Mouse (Mus musculus): Measurements from ENCODE around the gene Pon2.

Pon2 gene

GRCm38 (mm10) chr6:5298092-5298554, at the start of gene Pon2:
Gene Pon2, minus strand, starts transcription at chr6:5298455.
- 2% methylated on average over 47 of the region's 47 CpGs for WGBS

- WGBS, result 59% methylated on average over 6 of the region's 6 CpGs
Measured at GRCm38 (mm10) chr6:5344255-5344654, 46.0 kb upstream of the Pon2 start.

- WGBS, result 90% methylated on average over 1 of the region's 1 CpGs
Measured at GRCm38 (mm10) chr6:5339283-5339682, 41.0 kb upstream of the Pon2 start.

- 96% methylated on average over 4 of the region's 4 CpGs for WGBS
Measured at GRCm38 (mm10) chr6:5338781-5339180, 40.5 kb upstream of the Pon2 start.

- WGBS, result 63% methylated on average over 5 of the region's 5 CpGs
Measured at GRCm38 (mm10) chr6:5334021-5334420, 35.8 kb upstream of the Pon2 start.

GRCm38 (mm10) chr6:5332560-5333150, 34.4 kb upstream of the Pon2 start:
- WGBS, result 53% methylated on average over 3 of the region's 3 CpGs

- WGBS, result 56% methylated on average over 2 of the region's 2 CpGs
Measured at GRCm38 (mm10) chr6:5325122-5325521, 26.9 kb upstream of the Pon2 start.

GRCm38 (mm10) chr6:5324101-5324500, 25.8 kb upstream of the Pon2 start:
- 96% methylated on average over 6 of the region's 6 CpGs for WGBS

- WGBS, result over 99% methylated on average over 9 of the region's 9 CpGs
Measured at GRCm38 (mm10) chr6:5316630-5317029, 18.4 kb upstream of the Pon2 start.

GRCm38 (mm10) chr6:5315053-5315759, 17.0 kb upstream of the Pon2 start:
- 91% methylated on average over 3 of the region's 3 CpGs for WGBS

GRCm38 (mm10) chr6:5313951-5314590, 15.8 kb upstream of the Pon2 start:
- 79% methylated on average over 5 of the region's 5 CpGs for WGBS

GRCm38 (mm10) chr6:5310491-5310890, 12.2 kb upstream of the Pon2 start:
- WGBS, result 94% methylated on average over 3 of the region's 3 CpGs

- WGBS, result 41% methylated on average over 7 of the region's 7 CpGs
Measured at GRCm38 (mm10) chr6:5309595-5310197, 11.4 kb upstream of the Pon2 start.

- WGBS, result 62% methylated on average over 3 of the region's 3 CpGs
Measured at GRCm38 (mm10) chr6:5305926-5306325, 7.7 kb upstream of the Pon2 start.

GRCm38 (mm10) chr6:5304956-5305355, 6.7 kb upstream of the Pon2 start:
- 96% methylated on average over 8 of the region's 8 CpGs for WGBS

GRCm38 (mm10) chr6:5300629-5301028, 2.4 kb upstream of the Pon2 start:
- 95% methylated on average over 8 of the region's 8 CpGs for WGBS

GRCm38 (mm10) chr6:5299561-5299960, 1.3 kb upstream of the Pon2 start:
- WGBS, result 85% methylated on average over 5 of the region's 5 CpGs

GRCm38 (mm10) chr6:5297321-5298091, 749 bp downstream of the Pon2 start:
- 5% methylated on average over 25 of the region's 25 CpGs for WGBS

- WGBS, result 93% methylated on average over 7 of the region's 7 CpGs
Measured at GRCm38 (mm10) chr6:5296067-5296466, 2.2 kb downstream of the Pon2 start.

GRCm38 (mm10) chr6:5294659-5295449, 3.4 kb downstream of the Pon2 start:
- WGBS, result 94% methylated on average over 16 of the region's 16 CpGs

- WGBS, result 68% methylated on average over 5 of the region's 5 CpGs
Measured at GRCm38 (mm10) chr6:5292841-5293240, 5.4 kb downstream of the Pon2 start.

Measured in cerebral cortex, adult 2 months (tissue).